Mouse (Mus musculus) regulatory T cell (primary cell): ENCODE results near the gene Wnt11.

Source experiments
- in situ Hi-C: fragments of 300-600 bp; cut with MboI, MseI; formaldehyde crosslinking; loops from one replicate; pipeline ENCODE4 v1.15.1; 2025; ENCODE audit warnings: high pct_unique_total_duplicates

Gene Wnt11

DNA sequence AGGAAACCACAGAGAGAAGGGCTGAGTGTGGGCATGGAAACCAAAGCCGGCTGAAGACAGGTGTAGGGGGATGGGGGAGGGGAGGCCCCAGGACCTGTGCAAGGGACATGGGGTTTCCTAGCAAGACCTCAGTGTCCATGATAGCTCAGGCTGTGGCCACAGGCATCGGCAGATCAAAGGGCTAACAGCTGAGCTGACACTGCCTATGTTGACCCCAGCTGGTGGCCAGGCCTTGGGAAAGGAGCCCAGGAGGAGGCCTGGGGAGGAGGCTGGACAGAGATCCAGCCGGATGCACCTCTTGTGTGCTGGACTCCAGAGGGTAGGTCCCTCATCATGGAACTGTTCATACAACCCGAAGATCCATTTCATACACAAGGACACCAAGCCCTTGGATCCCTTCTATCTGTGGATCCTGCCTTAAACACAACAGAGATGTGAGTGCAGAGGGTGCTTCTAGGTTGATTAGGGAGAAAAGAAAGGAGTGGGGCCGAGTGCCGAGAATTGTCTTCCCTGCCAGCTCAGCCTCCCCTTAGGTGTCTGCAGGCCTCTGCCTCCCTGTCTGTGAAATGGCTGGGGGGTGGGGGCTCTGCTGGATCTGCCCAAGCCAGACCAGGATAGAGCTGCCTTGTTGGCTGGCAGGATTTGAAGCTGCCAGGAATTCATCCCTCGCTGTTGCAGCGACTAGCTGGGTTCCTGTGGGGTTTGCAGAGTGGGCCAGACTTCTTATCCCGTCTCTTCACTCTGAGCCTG lies 29.2 kb downstream of the Wnt11 start:
- in situ Hi-C loops = no loop called here

DNA sequence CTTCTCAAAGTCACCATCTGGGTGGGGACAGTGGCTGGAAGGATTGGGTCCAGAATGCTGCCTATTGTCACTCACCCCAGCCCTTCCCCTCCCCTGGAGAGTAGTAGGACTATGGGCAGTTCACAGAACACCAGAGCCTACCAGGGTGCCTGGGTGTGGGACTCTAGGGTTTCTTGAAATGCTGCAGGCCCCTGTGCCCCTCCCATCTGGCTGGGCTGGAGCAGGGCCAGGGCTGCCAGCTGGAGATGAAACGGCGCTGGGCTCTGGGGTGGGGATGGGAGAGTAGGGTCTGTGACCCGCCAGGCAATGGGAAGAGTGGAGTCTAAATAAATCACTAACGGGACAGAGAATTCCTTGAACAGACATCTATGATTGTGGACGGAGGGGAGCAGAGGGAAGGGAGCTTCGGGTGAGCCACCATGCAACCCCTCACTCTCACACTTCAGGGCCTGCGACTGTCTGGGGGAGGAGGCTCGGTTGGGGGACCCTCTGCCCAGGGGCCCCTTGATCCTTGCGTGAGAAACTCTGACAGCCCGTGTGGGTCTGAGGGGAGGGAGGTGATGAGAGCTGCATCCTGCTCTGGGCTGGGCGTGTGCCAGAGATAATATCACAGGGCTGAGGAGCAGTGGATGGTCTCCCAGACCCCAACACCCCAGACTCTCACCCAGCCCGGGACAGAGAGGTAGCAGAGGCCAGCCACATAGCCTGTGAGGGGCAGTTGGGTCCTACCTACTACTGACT lies 32.3 kb downstream of the Wnt11 start:
- in situ Hi-C loops = no loop called here

DNA sequence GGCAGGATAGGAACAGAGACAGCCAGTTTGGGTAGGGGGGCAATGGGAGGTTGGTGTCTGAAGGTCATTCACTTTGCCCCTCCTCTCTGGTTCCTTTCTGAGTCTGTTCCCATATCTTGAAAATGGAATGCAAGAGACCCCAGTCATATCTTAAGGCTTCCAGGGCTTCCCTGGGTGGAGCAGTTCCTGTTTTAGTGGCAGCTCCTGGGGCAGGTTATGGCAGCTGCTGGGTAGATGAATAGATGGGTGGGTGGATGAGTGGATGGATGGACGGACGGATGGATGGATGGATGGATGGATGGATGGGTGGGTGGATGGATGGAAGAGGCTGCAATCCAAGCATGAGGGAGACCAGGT lies 32.9 kb downstream of the Wnt11 start:
- in situ Hi-C loops = no loop called here

DNA sequence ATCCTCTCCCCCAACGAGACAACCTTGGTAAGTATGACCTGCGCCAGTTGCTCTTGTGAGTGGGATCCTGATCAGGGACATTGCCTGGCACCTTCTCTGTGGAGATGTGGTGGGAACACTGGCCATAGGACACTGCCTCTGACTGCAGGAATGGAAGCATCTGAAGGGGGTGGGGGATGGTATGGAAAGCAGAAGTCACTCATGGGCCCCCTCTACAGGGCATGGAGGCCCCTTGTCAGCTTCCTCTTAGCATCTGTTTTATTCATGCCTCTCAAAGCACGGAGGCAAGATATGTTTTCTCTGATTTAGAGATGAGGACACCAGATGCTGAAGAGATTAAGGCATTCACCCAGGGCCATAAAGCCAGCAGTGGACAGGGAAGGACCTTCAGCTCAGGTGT lies 34.2 kb downstream of the Wnt11 start:
- in situ Hi-C loops = no loop called here

DNA sequence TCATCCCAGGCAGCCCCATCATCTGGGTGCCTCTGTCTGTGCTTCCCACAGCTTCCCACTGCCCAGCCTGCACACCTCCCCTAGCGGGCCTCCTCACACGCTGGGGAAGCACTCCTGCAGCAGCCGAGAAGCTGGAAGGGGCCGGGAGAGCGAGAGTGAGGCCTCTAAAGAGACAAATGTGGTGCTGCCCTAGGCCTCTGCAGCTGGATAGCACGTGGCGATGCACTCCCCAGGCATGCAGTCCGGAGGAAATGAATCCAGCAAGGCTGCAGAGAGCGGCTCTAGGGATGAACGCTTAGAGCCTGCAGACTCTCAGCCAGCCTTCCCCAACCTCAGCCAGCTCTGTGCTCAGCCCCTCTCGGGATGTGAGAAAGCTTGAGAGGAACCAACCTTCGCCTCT lies 35.9 kb downstream of the Wnt11 start:
- in situ Hi-C loops = no loop called here

DNA sequence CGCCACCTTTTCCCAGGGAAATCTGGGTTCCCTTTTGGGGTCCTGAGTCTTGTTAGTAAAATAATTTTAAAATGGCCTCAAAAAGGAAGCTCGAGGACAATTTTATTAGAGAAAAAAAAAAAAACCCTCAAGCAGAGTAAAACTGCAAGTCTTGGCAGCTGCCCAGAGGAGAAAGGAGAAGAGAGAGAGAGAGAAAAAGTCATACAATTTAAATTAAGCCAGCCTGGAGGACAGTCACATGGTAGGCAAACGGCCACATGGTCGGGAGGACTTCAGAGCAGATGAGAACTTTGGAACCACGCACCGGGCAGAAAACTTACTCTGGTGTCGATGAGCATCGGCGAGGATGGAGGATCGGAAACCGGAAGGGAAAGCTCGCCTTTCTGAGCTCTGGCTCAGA lies 37.0 kb downstream of the Wnt11 start:
- in situ Hi-C loops = no loop called here

DNA sequence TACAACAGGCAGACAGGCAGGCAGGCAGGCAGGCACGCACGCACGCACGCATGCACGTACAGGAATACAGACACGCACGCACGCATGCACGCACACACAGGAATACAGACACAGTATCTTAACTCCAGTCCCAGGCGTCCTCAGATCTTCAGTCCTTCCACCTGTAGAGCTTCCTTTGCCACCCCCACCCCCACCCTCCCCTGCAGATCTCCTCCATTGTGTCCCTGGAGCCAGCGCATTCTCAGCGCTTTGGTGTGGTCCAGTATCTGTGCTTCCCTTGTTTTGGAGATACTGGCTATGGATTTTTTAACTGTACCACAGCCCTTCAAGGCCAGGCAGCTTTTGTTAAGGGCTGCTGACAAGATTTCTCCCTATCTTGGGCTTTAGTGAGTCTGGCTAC lies 38.4 kb downstream of the Wnt11 start:
- in situ Hi-C loops = no loop called here

DNA sequence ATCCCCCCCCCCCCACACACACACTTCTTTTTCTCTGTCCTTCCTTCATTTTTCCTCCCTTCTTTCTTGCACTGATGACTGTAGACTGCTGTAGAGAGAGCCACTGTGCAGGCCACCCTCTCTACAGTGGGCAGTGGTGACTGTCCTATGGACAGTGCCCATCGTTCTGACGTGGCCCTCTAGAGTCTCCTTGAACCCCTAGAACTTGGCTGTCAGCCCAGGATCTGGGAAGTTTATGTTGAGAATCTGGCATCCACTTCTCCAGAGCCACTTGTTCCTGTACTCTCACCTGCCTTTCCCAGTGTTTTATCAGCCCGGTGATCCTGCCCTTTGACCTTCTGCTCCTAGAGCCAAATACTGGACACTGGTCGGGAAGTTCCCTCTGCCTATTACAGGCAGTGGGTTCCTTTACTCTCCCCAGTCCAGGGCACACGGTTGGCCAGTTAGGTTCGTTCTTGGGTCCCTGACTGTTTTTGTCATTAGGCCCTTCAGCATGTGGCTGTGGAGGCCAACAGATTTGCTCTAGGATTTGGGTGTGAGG lies 39.6 kb downstream of the Wnt11 start:
- in situ Hi-C loops = no loop called here

DNA sequence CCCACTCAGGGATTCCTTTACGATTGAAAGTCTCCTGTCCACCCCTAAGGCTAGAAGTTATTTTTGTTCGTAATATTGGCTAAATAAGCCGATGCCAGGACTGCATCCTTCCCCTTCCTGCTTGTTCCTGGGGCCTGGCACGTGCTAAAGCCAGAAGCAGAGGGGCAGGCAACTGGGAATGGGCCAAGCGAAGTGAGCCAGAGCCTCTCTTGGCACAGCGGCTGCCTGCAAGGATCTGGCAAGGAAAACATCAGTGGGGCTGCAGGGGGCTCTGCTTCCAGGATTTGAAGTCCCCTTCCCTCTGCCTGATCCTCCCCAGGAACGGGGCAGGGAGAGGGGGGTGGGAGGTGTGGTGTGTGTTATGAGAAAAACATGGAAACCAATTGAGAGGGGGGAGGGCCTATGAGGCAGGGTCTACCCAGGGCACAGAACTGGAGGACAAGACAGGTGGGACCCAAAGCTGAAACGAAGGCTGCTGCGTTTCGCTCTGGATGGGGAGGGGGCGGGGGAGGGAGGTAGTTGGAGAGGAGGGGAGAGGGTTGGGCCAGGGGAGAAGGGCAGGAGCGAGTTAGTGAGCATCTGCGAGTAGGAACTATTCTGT lies 40.6 kb downstream of the Wnt11 start:
- in situ Hi-C loops = no loop called here

DNA sequence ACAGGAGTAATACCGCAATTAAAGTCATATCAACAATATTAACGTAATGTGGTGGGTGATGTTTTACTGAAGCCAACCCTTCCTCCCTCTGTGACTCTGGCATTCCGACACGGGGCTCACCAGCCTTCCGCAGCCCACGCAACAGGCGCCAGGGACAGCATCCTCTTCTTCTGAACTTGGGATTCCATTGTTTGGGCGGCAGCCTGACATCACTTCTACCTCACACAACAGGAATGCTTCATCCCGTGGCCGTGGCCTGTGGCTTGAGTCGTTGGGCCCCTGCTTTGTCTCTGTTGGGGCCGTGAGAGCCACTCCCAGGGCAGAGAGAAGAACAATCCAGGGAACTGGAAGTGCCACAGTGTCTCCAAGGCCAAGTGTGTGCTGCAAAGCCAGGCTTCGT lies 41.2 kb downstream of the Wnt11 start:
- in situ Hi-C loops = no loop called here

DNA sequence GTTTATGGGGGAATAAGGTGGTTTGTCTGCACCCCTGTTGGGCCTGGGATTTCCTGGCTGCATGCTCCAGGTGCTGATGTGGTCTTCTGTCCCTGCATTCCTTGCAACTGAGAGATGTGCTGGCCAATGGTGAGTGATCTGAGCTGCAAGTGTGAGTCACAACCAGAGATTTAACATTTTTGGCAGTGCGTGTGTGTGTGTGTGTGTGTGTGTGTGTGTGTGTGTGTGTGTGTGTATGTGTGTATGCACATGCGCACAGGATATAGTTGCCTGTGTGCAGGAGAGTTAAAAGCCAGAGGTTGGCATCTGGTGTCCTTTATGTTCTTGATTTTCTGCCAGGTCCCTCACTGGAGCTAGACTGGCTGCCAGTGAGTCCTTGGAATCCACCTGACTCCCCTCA lies 44.3 kb downstream of the Wnt11 start:
- in situ Hi-C loops = no loop called here

DNA sequence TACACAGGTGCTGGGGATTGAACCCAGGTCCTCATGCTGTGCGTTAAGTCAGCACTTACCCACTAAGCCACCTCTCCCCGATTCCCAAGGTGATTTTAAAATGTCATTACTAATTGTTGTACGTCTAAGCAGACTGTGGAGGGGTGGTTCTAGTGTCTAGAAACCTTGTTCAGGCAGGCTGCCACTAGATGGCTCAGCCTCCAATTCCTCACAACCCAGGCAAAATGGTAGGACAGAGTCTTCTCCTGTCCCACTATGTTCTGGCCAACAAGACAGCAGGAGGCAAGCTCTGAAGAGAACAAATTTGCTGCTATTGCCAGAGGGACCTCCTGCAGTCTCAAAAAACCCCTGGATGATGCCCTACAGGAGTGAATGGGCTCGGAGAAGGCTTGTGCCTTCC lies 47.0 kb downstream of the Wnt11 start:
- in situ Hi-C loops = no loop called here

DNA sequence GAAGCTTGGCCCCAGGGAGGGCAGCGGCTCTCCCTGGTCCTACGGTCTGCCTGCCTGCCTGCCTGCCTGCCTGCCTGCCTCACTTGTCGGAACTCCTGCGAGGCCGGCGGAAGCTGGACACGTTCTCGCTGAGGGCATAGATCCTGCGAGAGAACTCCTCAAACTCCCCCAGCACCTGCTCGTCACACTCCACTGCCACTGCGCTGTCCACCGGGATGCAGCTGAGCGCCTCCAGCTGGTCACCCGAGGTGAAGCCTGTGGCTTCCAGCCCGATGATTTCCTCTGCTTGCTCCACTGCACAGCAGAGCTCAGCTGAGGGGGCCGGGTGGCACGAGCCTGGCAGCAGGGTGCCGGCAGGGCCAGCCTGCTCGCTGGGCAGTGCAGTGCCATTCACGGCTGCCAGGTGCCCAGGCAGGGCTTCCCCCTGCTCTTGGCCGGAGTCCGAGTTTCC lies 52.9 kb downstream of the Wnt11 start:
- in situ Hi-C loops = no loop called here

DNA sequence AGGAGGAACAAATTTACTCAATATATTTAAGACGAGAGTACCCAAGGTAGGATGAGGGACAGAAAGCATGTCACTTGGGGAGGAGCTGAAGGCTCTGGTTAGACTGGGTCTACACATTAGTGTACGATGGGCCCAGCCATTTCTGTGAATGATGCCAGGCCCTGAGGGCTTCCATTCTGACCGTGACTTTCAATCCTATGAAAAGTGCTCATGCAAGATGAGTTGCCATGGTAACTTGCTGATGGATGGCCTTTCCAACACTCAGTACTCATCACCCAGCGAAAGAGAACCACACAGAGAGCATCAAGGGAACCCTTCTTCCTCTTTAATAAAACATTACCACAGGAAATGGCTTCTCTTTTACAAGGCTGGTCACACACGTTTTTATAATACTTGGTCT lies 53.9 kb downstream of the Wnt11 start:
- in situ Hi-C loops = no loop called here

DNA sequence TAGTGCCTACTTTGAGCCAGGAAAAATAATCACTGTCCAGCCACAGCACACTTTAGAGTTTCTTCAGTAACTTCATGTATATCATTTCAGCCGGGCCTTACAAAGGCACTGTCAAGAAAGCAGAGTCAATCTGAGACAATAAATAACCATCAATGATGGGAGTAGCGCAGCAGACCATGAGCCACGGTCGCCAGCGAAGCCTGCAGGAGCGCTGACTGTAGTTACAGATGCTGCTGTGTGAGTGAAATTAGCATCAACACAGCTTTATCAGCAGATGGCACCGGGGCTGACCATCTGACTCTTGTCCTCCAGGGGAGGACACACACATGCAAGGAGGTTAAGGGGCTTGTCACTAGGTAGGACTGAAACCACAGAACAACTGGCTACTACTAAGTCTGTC lies 54.3 kb downstream of the Wnt11 start:
- in situ Hi-C loops = no loop called here

DNA sequence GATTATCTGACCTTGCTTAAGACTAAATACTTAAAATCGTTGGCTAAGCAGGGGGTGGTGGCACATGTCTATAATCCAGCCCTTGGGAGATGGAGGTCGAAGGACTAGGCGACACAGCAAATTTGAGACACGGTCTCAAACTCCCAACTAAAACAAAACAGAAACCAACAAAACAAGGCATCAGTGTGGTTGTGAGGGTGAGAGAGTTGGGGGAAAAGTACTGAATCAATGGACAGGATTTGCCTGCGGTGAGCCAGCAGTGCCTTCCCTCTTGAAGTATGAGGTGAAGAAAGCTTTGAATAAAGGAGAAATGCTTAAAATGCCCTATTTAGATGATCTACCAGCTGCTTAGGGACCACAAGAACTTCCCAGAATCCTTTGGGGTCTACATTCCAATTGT lies 58.2 kb downstream of the Wnt11 start:
- in situ Hi-C loops = no loop called here

DNA sequence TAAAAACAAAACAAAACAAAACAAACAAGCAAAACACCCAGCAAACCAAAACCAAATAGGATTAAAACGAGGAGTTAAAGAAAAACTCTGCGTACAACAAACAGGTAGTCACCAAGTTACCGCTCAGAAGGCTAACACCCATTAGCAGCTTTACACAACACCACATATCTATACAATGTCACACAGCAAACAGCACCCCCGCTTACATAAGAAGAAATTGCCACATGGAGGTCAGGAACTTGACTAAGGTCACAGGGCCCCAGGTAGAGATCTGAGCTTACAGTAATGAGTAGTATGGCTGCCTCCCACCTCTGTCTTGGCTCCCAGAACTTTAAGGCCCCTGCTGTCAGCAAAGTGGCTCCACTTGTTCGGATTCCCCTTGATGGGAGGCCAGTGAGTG lies 59.4 kb downstream of the Wnt11 start:
- in situ Hi-C loops = no loop called here

DNA sequence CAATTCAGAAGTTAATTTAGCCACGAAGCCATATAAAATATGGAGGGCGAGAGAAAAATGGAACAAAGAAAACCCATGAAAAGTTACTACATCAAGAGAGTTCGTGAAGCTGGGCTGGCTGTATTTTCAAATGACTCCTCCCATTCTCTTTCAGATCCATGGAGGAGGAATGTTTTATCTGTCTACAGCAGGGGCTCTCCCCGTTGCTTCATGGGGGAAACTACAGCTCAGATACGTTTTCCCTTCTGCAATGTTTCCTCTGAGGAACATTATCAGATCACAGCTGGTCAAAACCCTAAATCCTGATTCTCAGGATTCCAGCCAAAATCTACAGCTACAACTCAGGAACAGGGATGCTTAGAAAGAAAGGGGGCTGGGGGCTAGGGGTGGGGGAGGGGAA lies 59.9 kb downstream of the Wnt11 start:
- in situ Hi-C loops = no loop called here

DNA sequence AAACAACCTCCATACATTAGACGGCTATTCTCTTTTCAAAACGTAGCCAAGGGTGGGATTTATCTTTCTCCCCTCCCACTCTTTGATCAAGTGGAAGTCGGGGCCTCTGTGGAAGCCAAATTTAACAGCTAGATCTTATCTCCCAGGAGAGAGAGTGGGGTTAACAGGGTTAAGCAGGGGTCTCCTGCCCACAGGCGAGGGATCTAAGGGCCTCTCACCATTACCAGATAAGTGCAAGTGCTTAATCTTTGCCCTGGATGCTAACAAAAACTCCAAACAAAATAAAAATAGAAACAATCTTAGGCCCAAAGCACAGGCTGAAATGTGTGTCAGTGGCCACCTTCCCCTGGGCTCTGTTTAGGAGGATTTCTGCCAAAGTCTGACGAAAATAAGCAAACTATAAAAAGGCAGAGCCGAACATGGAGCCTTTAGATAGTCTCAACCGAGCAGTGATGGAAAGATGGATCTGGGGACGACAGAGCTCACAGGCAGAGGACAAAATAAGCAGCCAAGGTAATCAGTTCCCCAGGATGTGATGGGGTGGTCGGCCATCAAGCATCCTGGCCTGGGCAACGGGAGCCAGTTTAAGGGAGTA lies 60.7 kb downstream of the Wnt11 start:
- in situ Hi-C loops = no loop called here

DNA sequence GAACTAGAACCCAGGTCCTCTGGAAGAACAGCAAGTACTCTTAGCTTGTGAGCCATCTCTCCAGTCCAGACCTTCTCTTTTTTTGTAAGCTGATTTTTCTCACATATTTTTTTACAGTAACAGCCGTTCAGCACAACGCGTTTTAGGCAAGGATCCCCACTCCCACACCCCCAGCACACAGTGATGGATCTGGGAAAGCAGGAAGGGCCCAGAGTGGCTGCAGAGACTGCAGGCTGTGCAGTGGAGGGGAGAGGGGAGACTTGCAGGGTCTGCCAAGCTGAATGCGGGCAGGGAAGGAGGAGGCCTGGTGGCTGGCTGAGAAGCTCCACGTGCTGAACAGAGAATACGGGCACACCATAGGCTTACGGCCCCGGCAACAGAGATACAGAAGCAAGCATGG lies 62.4 kb downstream of the Wnt11 start:
- in situ Hi-C loops = no loop called here

DNA sequence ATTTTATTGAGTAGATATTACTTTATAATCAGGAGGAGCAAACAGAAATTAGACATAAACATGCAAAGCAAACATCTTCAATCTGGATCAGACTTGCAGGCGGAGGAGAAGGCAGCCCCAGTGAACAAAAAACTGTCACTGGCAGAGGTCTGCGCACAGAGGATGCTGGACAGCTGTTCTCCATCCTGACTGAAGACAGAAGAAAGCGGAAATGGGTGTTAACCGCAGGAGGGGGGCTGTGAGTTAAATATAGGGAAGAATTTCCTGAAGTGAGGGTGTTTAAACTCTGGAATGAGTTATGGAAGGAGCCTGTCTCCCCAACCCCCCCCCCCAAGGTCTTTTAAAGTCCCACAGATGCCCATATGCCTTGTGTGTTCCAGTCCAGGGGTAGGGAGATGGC lies 64.9 kb downstream of the Wnt11 start:
- in situ Hi-C loops = no loop called here

DNA sequence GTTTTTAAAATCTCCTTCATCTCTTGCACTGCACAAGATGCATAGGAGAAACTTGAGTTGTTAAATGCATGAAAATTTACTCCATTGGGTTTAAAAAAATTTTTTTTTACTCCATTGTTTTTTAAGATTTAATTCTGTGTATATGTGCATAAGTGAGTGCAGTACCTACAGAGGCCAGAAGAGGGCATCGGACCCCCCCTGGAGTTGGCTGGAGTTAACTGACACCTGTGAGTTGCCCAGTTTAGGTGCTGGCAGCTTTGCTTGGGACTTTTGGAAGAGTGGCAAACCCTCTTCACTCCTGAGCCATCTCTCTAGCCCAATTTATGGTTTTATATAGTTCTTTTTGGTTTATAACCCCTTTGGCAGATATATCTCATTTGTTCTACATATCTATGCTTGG lies 66.2 kb downstream of the Wnt11 start:
- in situ Hi-C loops = no loop called here
